9 mouse cellular contexts compared by ENCODE assay signal in the genomic region with DNA sequence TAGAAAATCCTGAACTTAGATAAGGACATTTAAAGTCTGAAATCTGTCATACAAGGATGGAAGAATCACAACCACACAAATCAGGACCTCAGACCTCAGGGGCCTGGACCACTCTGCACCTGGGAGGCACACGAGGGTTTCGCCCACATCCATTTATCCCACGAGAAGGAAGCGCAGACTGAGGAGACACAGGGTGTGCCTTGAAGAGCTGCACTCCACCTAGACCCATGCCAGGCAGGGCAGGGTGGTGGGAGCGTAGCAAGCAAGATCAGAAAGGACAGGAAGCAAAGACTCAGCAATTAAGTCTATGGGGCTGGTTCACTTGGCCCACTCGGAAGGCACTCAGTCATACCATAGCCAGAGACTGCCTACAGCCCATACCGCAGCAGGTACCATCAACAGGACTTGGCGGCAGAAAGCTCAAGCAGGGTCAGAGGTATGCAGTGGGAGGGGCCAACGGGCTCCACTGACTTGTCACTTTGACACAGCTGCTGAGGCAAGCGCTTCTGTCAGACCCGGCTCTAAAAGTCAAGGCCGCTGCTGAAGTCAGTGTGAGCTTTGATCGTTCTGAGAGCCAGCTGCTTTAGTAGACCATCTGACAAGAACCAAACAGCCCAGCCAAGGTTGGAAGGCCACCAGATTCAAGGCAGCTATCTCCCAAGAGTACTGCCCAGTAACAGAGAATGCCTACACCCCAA.
DNase-seq lines count a peak whose midpoint lies in the region; ATAC-seq and TF ChIP-seq lines count a peak whose summit lies in the region.
"Had no signal": no experiment of that assay in that cellular context is flagged by ENCODE, and none has a peak within 500 bp of the region (broad histone marks: within the 10 kb centered on the region; RNA-seq: fewer than 3 reads in every experiment).

No protein-coding gene starts in this region.

- H3K4me3 ChIP-seq in heart, embryonic 10.5 days: peak overlapping the region; percentile 9; the same call in 1 of the 2 replicates
- H3K4me3 ChIP-seq in heart, embryonic 11.5 days (ENCODE audit: low read depth, low read length): no peak overlapping the region
- no peak overlapping the region for H3K4me3 ChIP-seq in lung, postnatal 0 days (ENCODE audit: low read depth, low read length)
- no peak overlapping the region for H3K4me3 ChIP-seq in forebrain, embryonic 12.5 days (replicated peaks)
- H3K4me3 ChIP-seq: embryonic facial prominence, embryonic 13.5 days had no signal

- H3K9me3 ChIP-seq in heart, embryonic 10.5 days: no peaks in the 10 kb centered on the region
- no peaks in the 10 kb centered on the region for H3K9me3 ChIP-seq in heart, embryonic 11.5 days (replicated peaks; ENCODE audit: control insufficient read depth, low read length)
- H3K9me3 ChIP-seq in lung, postnatal 0 days (ENCODE audit: low read length): no peaks in the 10 kb centered on the region
- H3K9me3 ChIP-seq in forebrain, embryonic 12.5 days: no peaks in the 10 kb centered on the region
- H3K9me3 ChIP-seq: embryonic facial prominence, embryonic 13.5 days had no signal

- no peak overlapping the region for H3K4me2 ChIP-seq in heart, embryonic 11.5 days
- no peak overlapping the region for H3K4me2 ChIP-seq in lung, postnatal 0 days (replicated peaks; ENCODE audit: low read depth, low read length)
- H3K4me2 ChIP-seq in forebrain, embryonic 12.5 days: no peak overlapping the region
- H3K4me2 ChIP-seq: embryonic facial prominence, embryonic 13.5 days had no signal

- no peaks in the 10 kb centered on the region for H3K27me3 ChIP-seq in heart, embryonic 10.5 days (ENCODE audit: insufficient read depth, poor library complexity, severe bottlenecking)
- no peaks in the 10 kb centered on the region for H3K27me3 ChIP-seq in heart, embryonic 11.5 days (ENCODE audit: control insufficient read depth, insufficient read depth, low read length)
- H3K27me3 ChIP-seq in lung, postnatal 0 days (replicated peaks; ENCODE audit: insufficient read depth, low read length): no peaks in the 10 kb centered on the region
- H3K27me3 ChIP-seq in forebrain, embryonic 12.5 days: no peaks in the 10 kb centered on the region
- H3K27me3 ChIP-seq: embryonic facial prominence, embryonic 13.5 days had no signal

- DNase-seq in heart, embryonic 10.5 days (ENCODE audit: low spot score): peak; percentile 85
- peak; percentile 24 for DNase-seq in embryo, embryonic 9.5 days (ENCODE audit: extremely low spot score)
- DNase-seq in kidney, adult 18-20 months: peak; percentile 52
- DNase-seq in lung, postnatal 0 days (ENCODE audit: low spot score): peak; percentile 48
- no peak for DNase-seq in spleen, adult 18-20 months

- 34% methylated on average over 13 of the region's 13 CpGs for WGBS in heart, embryonic 10.5 days
- WGBS in heart, embryonic 11.5 days (ENCODE audit: insufficient replicate concordance): 35% methylated on average over 13 of the region's 13 CpGs
- 38% methylated on average over 13 of the region's 13 CpGs for WGBS in lung, postnatal 0 days
- WGBS in forebrain, embryonic 12.5 days: 67% methylated on average over 13 of the region's 13 CpGs

- H3K9ac ChIP-seq in heart, embryonic 11.5 days (ENCODE audit: low read depth, low read length): no peak overlapping the region
- H3K9ac ChIP-seq in lung, postnatal 0 days (replicated peaks; ENCODE audit: low read depth): no peak overlapping the region
- H3K9ac ChIP-seq in forebrain, embryonic 12.5 days: no peak overlapping the region
- H3K9ac ChIP-seq: embryonic facial prominence, embryonic 13.5 days had no signal

- ATAC-seq in heart, embryonic 11.5 days (replicated peaks; ENCODE audit: insufficient number of reproducible peaks, low FRiP score, low TSS enrichment): no peak
- ATAC-seq in lung, postnatal 0 days: peak; percentile 48
- no peak for ATAC-seq in inflammation-experienced regulatory T-cells, adult 6 months
- ATAC-seq in forebrain, embryonic 12.5 days (ENCODE audit: low FRiP score): no peak

- H3K27ac ChIP-seq in heart, embryonic 10.5 days: no peak overlapping the region
- H3K27ac ChIP-seq in heart, embryonic 11.5 days (ENCODE audit: low read depth, low read length): no peak overlapping the region
- no peak overlapping the region for H3K27ac ChIP-seq in lung, postnatal 0 days (ENCODE audit: low read length)
- H3K27ac ChIP-seq in forebrain, embryonic 12.5 days: no peak overlapping the region
- H3K27ac ChIP-seq: embryonic facial prominence, embryonic 13.5 days had no signal

- no peak for TF ChIP-seq CTCF in lung, postnatal 0 days (IDR thresholded peaks at IDR 0.05)

- TF ChIP-seq EP300 in lung, postnatal 0 days (IDR thresholded peaks at IDR 0.05): no peak

- peaks cover 19% of the 10 kb centered on the region; the same call in 1 of the 2 replicates for H3K4me1 ChIP-seq in heart, embryonic 10.5 days
- H3K4me1 ChIP-seq in heart, embryonic 11.5 days (ENCODE audit: control insufficient read depth, insufficient read depth, low read length): peaks cover 14% of the 10 kb centered on the region; the same call in 1 of the 2 replicates
- H3K4me1 ChIP-seq in lung, postnatal 0 days (ENCODE audit: insufficient read depth, low read depth, low read length): no peaks in the 10 kb centered on the region
- H3K4me1 ChIP-seq in forebrain, embryonic 12.5 days: peaks cover 21% of the 10 kb centered on the region

- H3K36me3 ChIP-seq in heart, embryonic 10.5 days: no peaks in the 10 kb centered on the region
- H3K36me3 ChIP-seq in heart, embryonic 11.5 days (ENCODE audit: control insufficient read depth, insufficient read depth, low read length): no peaks in the 10 kb centered on the region
- no peaks in the 10 kb centered on the region for H3K36me3 ChIP-seq in lung, postnatal 0 days (ENCODE audit: insufficient read depth, low read length)
- no peaks in the 10 kb centered on the region for H3K36me3 ChIP-seq in forebrain, embryonic 12.5 days (replicated peaks)
- H3K36me3 ChIP-seq: embryonic facial prominence, embryonic 13.5 days had no signal

Comparison
In these comparisons a context has a peak if more than half of its experiments do, and no peak if none do; other contexts are left out.
1. DNase-seq: peak in heart, embryonic 10.5 days (single experiment), embryo, embryonic 9.5 days (single experiment), kidney, adult 18-20 months (single experiment) and lung, postnatal 0 days (single experiment); none in spleen, adult 18-20 months (0 of 2).